ENCODE assay signal across 15 mouse cellular contexts in the genomic region with DNA sequence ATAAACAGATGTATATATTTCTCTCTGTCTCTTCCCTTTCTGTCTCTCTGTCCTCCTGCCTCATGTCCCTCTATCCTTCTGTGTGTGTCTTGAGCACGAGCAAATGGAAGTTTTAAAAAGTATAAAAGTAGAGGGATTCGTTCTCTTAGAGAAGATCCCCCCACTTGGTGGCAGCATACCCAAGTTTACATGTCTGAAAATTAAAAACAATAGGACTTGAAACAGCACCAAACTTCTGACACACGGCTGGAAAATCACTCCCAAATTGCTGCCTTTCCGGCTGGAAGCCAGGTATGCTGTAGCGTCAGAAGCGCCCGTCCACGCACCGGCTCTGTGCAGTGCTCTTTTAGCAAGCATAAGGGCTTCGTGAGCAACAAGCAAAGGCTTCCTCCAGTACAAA. TPM values are rescaled to one million over a fixed set of nuclear protein-coding genes. Genes with fewer than 3 reads are reported as not detected.
DNase-seq lines count a peak whose midpoint lies in the region; ATAC-seq and TF ChIP-seq lines count a peak whose summit lies in the region.
"Had no signal": no experiment of that assay in that cellular context is flagged by ENCODE, and none has a peak within 500 bp of the region (broad histone marks: within the 10 kb centered on the region; RNA-seq: fewer than 3 reads in every experiment).

No protein-coding gene starts in this region.

- peak overlapping the region; percentile 39; the same call in 1 of the 2 replicates for H3K4me2 ChIP-seq in embryonic facial prominence, embryonic 13.5 days
- H3K4me2 ChIP-seq in kidney, embryonic 14.5 days (replicated peaks; ENCODE audit: low read depth, low read length), result no peak overlapping the region
- H3K4me2 ChIP-seq: embryonic facial prominence, embryonic 12.5 days; intestine, embryonic 15.5 days; neural tube, embryonic 13.5 days had no signal

- WGBS in embryonic facial prominence, embryonic 13.5 days, result 57% methylated on average over 10 of the region's 10 CpGs
- WGBS in embryonic facial prominence, embryonic 10.5 days, result 82% methylated on average over 10 of the region's 10 CpGs
- WGBS in kidney, embryonic 14.5 days, result 64% methylated on average over 10 of the region's 10 CpGs
- WGBS in thymus, adult 2 months, result 74% methylated on average over 10 of the region's 10 CpGs

- H3K27ac ChIP-seq in embryonic facial prominence, embryonic 13.5 days, result no peak overlapping the region
- no peak overlapping the region for H3K27ac ChIP-seq in embryonic facial prominence, embryonic 10.5 days (replicated peaks)
- no peak overlapping the region for H3K27ac ChIP-seq in kidney, embryonic 14.5 days (ENCODE audit: low read depth, low read length)
- no peak overlapping the region for H3K27ac ChIP-seq in thymus, adult 2 months (ENCODE audit: control insufficient read depth, insufficient read depth, low read length)
- H3K27ac ChIP-seq: embryonic facial prominence, embryonic 12.5 days; intestine, embryonic 15.5 days; macrophage; neural tube, embryonic 13.5 days had no signal

- 0 out of 2 replicates have a peak overlapping the region, but pooled peaks have one; percentile 6 for H3K9ac ChIP-seq in embryonic facial prominence, embryonic 13.5 days
- no peak overlapping the region for H3K9ac ChIP-seq in kidney, embryonic 14.5 days (ENCODE audit: low read depth, low read length)
- H3K9ac ChIP-seq: embryonic facial prominence, embryonic 12.5 days; intestine, embryonic 15.5 days; neural tube, embryonic 13.5 days had no signal

- no peak for ATAC-seq in embryonic facial prominence, embryonic 13.5 days (ENCODE audit: insufficient number of reproducible peaks, insufficient read depth, low FRiP score, low TSS enrichment, low read depth)
- ATAC-seq in kidney, embryonic 14.5 days (ENCODE audit: low FRiP score, low TSS enrichment), result no peak
- ATAC-seq: intestine, embryonic 15.5 days had no signal

- DNase-seq in embryonic facial prominence, embryonic 10.5 days (ENCODE audit: low spot score), result no peak
- DNase-seq in kidney, postnatal 36 days, result peak; percentile 8 to 22
- peak; percentile 9 for DNase-seq in thymus, postnatal 14 days
- DNase-seq in thymus, adult 2 months, result no peak
- no peak for DNase-seq in MN1 (ENCODE audit: low spot score)
- DNase-seq in cerebellum, adult 9-10 months, result no peak
- DNase-seq: heart, adult 18-20 months had no signal

- H3K9me3 ChIP-seq in embryonic facial prominence, embryonic 13.5 days, result no peaks in the 10 kb centered on the region
- no peaks in the 10 kb centered on the region for H3K9me3 ChIP-seq in embryonic facial prominence, embryonic 10.5 days
- H3K9me3 ChIP-seq in kidney, embryonic 14.5 days (ENCODE audit: control insufficient read depth, low read length), result no peaks in the 10 kb centered on the region
- H3K9me3 ChIP-seq: embryonic facial prominence, embryonic 12.5 days; intestine, embryonic 15.5 days; neural tube, embryonic 13.5 days had no signal

- no peak overlapping the region for H3K4me3 ChIP-seq in embryonic facial prominence, embryonic 13.5 days
- H3K4me3 ChIP-seq in embryonic facial prominence, embryonic 10.5 days, result no peak overlapping the region
- no peak overlapping the region for H3K4me3 ChIP-seq in kidney, embryonic 14.5 days (ENCODE audit: low read length)
- no peak overlapping the region for H3K4me3 ChIP-seq in thymus, adult 2 months (ENCODE audit: control insufficient read depth, insufficient read depth, low read length)
- H3K4me3 ChIP-seq: embryonic facial prominence, embryonic 12.5 days; intestine, embryonic 15.5 days; neural tube, embryonic 13.5 days had no signal

- no peaks in the 10 kb centered on the region for H3K36me3 ChIP-seq in embryonic facial prominence, embryonic 13.5 days
- H3K36me3 ChIP-seq in embryonic facial prominence, embryonic 10.5 days (replicated peaks), result no peaks in the 10 kb centered on the region
- H3K36me3 ChIP-seq in kidney, embryonic 14.5 days (ENCODE audit: control insufficient read depth, insufficient read depth, low read length), result no peaks in the 10 kb centered on the region
- H3K36me3 ChIP-seq in thymus, adult 2 months (ENCODE audit: control insufficient read depth, insufficient read depth, low read length), result no peaks in the 10 kb centered on the region
- H3K36me3 ChIP-seq: embryonic facial prominence, embryonic 12.5 days; intestine, embryonic 15.5 days; neural tube, embryonic 13.5 days had no signal

- no peak for TF ChIP-seq CTCF in thymus, adult 2 months (IDR thresholded peaks at IDR 0.05; ENCODE audit: borderline replicate concordance, control insufficient read depth, extremely low read depth, insufficient read depth, low read length, poor library complexity)

- TF ChIP-seq POLR2A in thymus, adult 2 months (IDR thresholded peaks at IDR 0.05; ENCODE audit: control insufficient read depth, extremely low read depth, insufficient read depth, low read length, poor library complexity), result no peak

- 0 out of 2 replicates have a peak, but pooled peaks cover 4% of the 10 kb centered on the region for H3K4me1 ChIP-seq in embryonic facial prominence, embryonic 13.5 days
- no peaks in the 10 kb centered on the region for H3K4me1 ChIP-seq in embryonic facial prominence, embryonic 10.5 days
- H3K4me1 ChIP-seq in kidney, embryonic 14.5 days (ENCODE audit: control insufficient read depth, insufficient read depth, low read length), result no peaks in the 10 kb centered on the region
- H3K4me1 ChIP-seq in thymus, adult 2 months (replicated peaks; ENCODE audit: control insufficient read depth, insufficient read depth, low read length), result no peaks in the 10 kb centered on the region
- H3K4me1 ChIP-seq: embryonic facial prominence, embryonic 12.5 days; intestine, embryonic 15.5 days; neural tube, embryonic 13.5 days had no signal

- H3K27me3 ChIP-seq in embryonic facial prominence, embryonic 13.5 days, result no peaks in the 10 kb centered on the region
- no peaks in the 10 kb centered on the region for H3K27me3 ChIP-seq in embryonic facial prominence, embryonic 10.5 days (replicated peaks; ENCODE audit: low read depth, poor library complexity, severe bottlenecking)
- H3K27me3 ChIP-seq in kidney, embryonic 14.5 days (ENCODE audit: control insufficient read depth, insufficient read depth, low read length), result no peaks in the 10 kb centered on the region
- H3K27me3 ChIP-seq in thymus, adult 2 months (ENCODE audit: control insufficient read depth, insufficient read depth, low read length), result no peaks in the 10 kb centered on the region
- H3K27me3 ChIP-seq: embryonic facial prominence, embryonic 12.5 days; intestine, embryonic 15.5 days; neural tube, embryonic 13.5 days had no signal

RNA-seq across cellular contexts. Expression of a gene that starts 8.7 kb away (rescaled TPM):
- polyA plus RNA-seq in embryonic facial prominence, embryonic 13.5 days (2015; fragmentation: Nextera tagmentation; extraction: Ambion mirVana), result not detected in 2 replicates
- not detected in 2 replicates for polyA plus RNA-seq in embryonic facial prominence, embryonic 10.5 days (2016; fragmentation: Nextera tagmentation; extraction: Ambion mirVana)
- not detected in 2 replicates for polyA plus RNA-seq in kidney, embryonic 14.5 days (2014; fragmentation: Nextera tagmentation; extraction: Ambion mirVana)
- polyA plus RNA-seq in thymus, adult 2 months (2012; rRNA removed), result not detected in 2 replicates
- polyA plus RNA-seq: C2C12; embryonic facial prominence, embryonic 12.5 days; intestine, embryonic 15.5 days; macrophage; neural tube, embryonic 13.5 days; stomach, embryonic 14.5 days had no signal

RNA-seq across cellular contexts. Expression of a gene that starts 14.3 kb away (rescaled TPM):
- polyA plus RNA-seq in embryonic facial prominence, embryonic 13.5 days (2015; fragmentation: Nextera tagmentation; extraction: Ambion mirVana), result 14.9 and 17.9 TPM in 2 replicates
- polyA plus RNA-seq in embryonic facial prominence, embryonic 10.5 days (2016; fragmentation: Nextera tagmentation; extraction: Ambion mirVana), result 14.5 and 16.3 TPM in 2 replicates
- 20.2 and 24.3 TPM in 2 replicates for polyA plus RNA-seq in kidney, embryonic 14.5 days (2014; fragmentation: Nextera tagmentation; extraction: Ambion mirVana)
- polyA plus RNA-seq in thymus, adult 2 months (2012; rRNA removed), result 32.2 and 37.0 TPM in 2 replicates

Comparison
In these comparisons a context has a peak if more than half of its experiments do, and no peak if none do; other contexts are left out.
1. DNase-seq: peak in kidney, postnatal 36 days (2 of 2) and thymus, postnatal 14 days (single experiment); none in embryonic facial prominence, embryonic 10.5 days (single experiment), thymus, adult 2 months (single experiment), MN1 (single experiment) and cerebellum, adult 9-10 months (single experiment).